Mouse (Mus musculus) megakaryocyte-erythroid progenitor cell, adult 5-6 weeks (primary cell): Measurements from ENCODE around the gene Cyb561d1. TPM values are rescaled to one million over a fixed set of nuclear protein-coding genes. Genes with fewer than 3 reads are reported as not detected.
"Not testable (repeated sequence)": the region's sequence is repeated elsewhere in the genome, so short reads cannot be mapped to it uniquely, and the experiment has no call there.

Source experiments
- ATAC-seq: replicated peaks from 2 replicates; pipeline ENCODE4 v1.8.0; 2016; ENCODE audit warnings: mild to moderate bottlenecking, inconsistent platforms; ENCODE audit not compliant: severe bottlenecking, poor library complexity, low FRiP score, low TSS enrichment
- total RNA-seq, 2 experiments: library from RNA; stranded (forward) in 1 of 2; stranded (reverse) in 1 of 2; fragments of 200-1000, 215-1000 nt in 1 of 2; fragments of >200 nt in 1 of 2; fragmentation: Nextera tagmentation in 1 of 2; gene quantifications; 2 replicates each; pipeline ENCODE4 v1.2.3; 2014 to 2017

The Cyb561d1 gene
- total RNA-seq (2014; fragmentation: Nextera tagmentation) (3.8 and 5.0 TPM in 2 replicates), total RNA-seq (2017) (3.5 and 4.6 TPM in 2 replicates)

DNA sequence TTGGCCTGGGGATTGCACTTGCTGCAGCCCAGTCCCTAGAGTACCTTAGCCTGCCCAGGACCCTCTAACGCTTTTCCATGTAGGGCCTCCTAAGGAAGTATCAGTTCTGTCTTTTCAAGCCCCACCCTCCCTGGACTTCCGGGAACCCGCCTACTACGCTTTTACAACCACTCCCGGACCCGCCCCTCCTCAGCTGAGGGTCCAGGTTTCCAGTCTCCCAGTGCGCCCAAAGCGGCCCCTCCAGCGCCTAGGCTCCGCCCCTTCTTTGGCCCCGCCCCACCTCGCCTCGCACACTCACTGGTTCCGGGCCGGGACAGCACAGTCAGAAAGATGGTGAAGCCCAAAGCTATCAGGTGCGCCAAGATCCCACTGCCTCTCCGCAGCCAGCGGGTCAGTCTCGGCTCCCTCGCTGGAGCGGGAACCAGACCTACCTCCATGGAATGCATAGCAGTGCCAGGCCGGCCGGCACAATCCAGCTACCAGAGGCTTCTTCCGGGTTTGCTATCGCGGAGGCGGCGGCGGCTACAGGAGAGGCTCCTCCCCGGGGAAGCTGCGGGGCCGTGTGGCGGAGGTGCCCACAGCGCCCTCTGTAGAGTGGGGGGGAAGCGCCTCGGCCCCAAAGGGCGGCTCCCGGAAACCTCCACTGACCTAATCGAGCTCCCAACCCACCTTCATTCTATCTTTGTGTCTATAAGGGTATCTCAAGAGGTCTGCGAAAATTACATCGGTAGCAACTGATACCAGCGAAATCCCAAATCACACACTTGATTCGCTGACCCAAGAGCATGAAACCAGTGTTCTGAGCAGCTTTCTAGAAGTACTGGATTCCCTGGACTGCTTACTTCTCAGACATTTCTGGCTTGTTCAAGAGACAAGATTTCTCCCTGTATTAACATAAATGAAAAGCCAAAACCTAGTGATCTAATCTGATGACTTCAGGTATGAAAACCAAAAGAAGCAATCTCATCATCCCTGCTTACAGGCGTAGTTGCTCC lies at the start of gene Cyb561d1:
Cyb561d1 (minus strand) TSS at position 884 of the 995 bp plus-strand sequence.
- ATAC-seq: peak; percentile 88

DNA sequence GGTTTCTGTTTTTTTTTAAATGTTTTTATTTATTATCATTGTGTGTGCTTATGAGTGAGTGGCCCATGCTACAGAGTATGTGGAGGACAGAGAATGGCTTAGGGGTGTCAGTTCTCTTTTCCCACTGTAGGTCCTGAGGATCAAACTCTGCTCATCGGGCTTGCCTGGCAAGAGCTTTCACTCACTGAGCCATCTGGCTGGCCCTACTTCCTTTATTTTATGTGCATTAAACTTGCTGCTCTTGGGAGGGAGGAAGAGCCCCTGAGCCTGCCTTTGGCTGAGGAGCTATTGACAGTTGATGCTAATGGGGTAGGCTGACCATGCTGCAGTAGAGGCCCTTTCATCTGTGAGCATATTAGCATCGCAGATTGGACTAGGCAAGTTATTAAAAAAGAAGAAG lies 45.8 kb upstream of the Cyb561d1 start:
- ATAC-seq: no peak

DNA sequence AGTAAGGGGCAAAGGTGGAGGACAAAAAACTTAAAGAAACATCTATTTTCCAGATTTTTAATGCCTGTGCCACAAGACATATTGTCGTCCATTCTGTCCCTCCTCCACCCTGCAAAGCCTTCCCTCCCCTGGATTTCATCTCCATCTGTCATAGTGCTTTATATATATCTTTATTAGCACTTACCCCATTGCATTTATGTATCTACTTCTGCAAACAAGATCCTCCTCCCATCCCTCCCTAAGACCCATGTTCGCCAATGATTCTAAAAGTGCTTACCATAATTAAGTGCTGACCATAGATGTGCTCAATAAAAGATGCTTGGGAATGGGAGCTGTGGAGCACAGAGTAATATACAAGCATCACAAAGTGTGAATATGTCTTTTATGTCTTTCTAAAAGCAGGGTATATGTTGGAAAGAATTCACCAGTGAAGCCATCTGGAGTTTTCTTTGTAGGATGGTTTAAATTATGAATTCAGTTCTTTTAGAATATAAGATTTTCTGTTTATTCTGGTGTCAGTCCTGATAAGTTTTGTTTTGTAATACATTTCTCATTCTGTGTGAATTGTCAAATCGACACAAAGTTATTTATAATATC lies 40.3 kb upstream of the Cyb561d1 start:
- no peak for ATAC-seq

DNA sequence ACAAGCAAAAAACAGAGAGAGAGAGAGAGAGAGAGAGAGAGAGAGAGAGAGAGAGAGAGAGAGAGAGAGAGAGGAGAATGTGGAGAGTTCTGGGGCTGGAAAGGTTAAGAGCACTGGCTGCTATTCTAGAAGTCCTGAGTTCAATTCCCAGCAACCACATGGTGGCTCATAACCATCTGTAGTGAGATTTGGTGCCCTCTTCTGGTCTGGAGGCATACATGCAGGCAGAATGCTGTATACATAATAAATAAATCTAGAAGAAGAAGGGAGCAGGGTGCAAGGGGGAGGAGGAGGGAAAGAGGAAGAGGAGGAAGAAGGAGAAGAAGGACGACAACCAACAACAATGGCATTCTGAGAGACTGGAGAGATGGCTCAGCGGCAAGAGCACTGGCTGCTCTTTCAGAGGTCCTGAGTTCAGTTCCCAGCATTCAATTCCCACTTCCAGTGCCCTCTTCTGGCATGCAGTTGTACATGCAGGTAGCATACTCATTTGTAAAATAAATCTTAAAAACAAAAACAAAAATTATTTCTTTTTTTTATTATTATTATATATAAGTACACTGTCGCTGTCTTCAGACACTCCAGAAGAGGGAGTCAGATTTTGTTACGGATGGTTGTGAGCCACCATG lies 36.6 kb upstream of the Cyb561d1 start:
- ATAC-seq: not testable (repeated sequence)

DNA sequence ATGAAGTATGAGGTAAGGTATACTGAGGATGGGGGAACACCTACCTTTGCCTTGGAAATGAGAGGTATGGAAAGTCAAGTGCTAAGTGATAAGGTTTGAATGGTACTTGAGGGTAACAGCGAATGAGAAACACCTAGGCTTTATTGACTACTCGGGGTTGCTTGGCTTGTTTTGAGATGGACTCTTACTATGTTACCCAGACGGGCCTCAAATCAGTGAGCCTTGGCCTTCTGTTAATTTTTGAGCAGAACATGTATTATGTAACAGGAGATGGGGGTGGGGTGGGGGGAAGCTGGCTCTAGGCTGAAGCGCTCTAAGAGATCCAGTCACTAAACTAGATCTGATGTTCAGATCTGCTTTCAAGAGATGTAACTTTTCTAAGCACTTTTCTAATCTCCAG lies 30.6 kb upstream of the Cyb561d1 start:
- no peak for ATAC-seq

- ATAC-seq: no peak
Measured at GRCm38 (mm10) chr3:108227521-108227920, 26.5 kb upstream of the Cyb561d1 start.

- peak; percentile 38; the same call in 1 of the 2 replicates for ATAC-seq
Measured at GRCm38 (mm10) chr3:108226558-108227350, 25.7 kb upstream of the Cyb561d1 start, which contains the start of gene Sypl2. Gene Sypl2, minus strand, starts transcription at chr3:108226648.

GRCm38 (mm10) chr3:108225711-108226557 lies 24.9 kb upstream of the Cyb561d1 start:
- ATAC-seq: no peak

- ATAC-seq: no peak
Measured at GRCm38 (mm10) chr3:108220661-108221060, 19.6 kb upstream of the Cyb561d1 start.

DNA sequence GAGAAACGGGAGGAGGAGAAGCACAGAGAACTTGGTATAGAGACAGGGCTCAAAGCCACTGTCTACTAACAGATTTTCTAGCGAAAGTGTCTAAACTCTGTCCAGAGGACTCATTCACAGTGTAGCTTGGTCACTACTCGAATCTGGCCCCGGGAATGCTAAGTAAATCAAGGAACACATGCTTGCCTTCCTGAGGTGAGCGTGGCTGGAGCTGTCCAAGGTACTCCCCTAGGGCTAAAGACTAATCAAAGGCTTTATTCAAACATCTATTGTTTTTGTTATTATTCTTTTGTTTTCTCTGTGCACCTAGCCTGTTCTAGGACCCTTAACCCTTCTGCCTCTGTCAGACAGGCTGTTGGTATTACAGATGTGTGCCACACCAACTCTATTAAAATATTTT lies 13.7 kb upstream of the Cyb561d1 start:
- ATAC-seq: no peak

DNA sequence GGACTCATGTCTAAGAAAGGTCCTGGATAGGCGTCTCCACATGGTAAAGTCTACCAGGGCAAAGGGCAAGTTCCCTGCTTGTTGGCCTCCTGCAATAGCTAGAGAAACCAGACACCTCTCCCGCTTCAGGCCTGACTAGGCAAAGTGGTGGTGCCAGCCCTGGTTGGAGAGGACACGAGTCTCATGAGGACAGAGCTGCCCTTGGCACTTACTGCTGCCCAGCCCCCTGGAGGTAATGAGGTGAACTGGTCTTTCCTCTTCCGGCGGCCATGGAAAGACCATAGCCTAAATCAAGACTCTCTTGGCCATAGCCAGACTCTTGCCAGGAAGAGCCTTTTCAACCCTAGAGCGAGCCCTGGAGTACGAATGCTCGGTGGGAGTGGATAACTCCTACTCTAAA lies 11.4 kb upstream of the Cyb561d1 start:
- no peak for ATAC-seq

DNA sequence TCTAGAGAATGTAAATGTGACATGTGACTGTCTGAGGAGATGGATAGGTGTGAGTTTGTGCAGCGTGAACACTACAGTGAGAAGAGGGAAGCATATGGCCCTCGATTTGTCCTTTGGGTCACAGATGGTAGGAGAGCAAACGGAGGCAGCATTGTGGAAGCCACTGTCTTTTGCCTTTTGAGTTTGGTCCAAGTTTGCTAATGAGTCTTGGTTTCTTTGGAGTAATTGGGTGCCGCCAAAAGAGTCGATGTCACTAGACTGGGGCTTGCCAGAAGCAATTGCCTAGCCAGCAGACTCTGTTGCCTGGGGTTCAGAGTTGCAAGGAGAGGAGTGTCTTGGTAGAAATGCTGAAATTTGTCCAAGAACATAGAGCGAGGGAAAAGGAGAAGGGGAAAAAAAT lies 10.8 kb upstream of the Cyb561d1 start:
- no peak for ATAC-seq

DNA sequence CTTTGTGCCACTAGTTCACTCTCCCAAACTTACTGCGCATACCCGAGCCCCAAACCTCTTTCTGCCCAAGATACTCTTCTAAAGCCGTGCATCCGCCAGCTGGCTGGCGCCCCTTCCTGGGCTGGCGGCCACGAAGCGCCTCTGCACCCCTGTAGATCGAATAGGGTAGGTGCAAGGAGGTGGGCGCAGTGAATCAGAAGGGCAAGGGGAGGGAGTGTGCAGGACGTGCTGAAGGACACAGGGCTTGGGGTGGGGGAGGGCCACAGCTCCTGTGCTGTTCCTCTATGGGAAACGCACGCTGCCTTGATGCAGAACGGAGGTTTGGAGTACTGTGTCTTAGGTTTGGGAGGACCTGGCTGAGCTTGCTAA lies 9.7 kb upstream of the Cyb561d1 start, which contains the start of gene Atxn7l2:
Atxn7l2 (minus strand) TSS at position 164 of the 369 bp plus-strand sequence.
- peak; percentile 67 for ATAC-seq

DNA sequence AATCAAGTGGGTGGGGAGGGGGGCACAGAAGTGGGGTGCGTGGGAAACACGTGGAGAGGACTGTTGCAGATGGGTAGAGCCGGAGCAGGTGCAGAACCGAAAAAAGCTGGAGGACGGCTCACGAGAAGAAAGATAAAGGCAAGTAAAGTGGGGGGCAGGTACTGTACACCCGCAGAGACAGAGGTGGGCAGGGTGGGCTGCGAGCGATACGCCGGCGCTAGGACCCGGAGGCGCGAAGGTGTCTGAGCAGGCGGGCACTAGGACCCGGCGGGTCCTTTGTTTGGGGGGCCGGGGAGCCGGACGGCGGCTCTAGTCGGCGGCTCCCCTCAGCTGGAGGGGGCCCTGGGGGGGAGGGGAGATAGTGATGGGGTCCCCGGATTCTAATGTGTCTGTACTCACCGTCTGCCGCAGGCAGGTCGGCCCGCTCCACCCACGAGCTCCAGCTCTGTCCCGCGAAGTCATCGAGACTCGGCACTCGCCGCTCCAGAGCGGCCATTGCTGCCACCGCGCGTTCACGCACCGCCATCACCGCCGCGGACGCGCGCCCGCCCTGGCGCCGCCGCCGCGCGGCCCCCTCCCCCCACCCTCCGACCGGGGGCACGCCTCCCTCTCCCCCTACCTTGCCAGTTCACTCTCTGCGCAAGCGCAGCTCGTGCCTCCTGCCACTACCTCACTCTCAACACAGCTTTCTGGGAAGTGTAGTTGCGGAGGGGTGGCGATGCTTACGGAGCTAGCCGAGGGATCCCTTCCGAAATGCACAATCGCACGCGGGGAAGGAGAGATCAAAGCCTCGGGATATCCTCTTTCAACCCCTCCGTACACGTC lies 9.1 kb upstream of the Cyb561d1 start:
- peak; percentile 88 for ATAC-seq

GRCm38 (mm10) chr3:108209536-108209935 lies 8.5 kb upstream of the Cyb561d1 start:
- ATAC-seq: no peak

DNA sequence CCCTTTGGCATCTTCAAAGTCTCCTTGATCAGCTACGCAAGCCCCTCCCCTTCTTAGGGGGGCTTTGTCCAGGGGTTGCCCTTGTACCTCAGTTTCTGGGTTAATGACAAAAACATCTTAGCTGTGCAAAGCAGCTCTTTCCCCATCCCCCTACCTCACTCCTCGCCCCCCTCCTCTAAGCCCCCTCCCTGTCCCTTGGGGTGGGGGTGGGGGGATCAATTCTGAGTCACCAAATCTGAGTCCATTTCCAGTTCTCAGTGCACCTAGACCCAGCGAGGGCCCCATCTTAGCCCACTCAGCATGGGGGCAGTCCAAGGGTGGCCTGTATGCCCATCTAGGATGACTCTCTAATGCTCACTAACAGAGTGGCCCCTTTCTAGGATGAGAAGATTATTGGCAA lies 8.0 kb upstream of the Cyb561d1 start:
- ATAC-seq: no peak

DNA sequence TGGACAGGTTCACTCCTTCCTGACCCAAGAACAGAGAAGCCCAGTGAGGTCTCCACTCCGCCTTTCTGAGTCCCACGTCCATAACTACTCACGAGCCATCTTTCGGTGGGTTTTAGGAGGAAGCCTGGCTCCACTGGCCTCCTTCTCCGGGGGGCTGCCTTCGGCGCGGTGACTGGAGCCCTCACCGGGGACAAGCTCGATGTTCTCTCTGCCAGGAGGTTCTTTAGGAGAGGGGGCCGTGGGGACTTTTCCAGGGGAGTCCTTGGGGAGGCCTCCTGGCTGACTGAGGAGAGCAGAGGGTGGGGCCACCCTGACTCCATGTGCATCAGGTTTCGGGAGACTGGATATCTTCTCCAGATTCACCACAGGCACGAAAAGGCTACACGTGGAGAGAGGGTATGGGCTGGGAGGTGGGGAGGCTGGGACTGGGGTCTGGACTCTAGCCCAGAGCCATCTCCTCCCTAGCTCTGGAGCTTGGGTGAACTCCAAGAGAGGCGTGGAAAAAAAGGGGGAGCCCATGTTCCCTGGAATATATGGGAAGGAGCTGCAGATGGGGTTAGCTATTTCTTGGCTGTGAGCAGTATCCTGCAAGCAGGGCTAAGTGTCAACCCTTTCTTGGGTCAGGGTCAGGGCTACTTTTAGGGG lies 5.8 kb upstream of the Cyb561d1 start:
- no peak for ATAC-seq
